23 mouse cellular contexts compared by ENCODE assay signal in the genomic region with DNA sequence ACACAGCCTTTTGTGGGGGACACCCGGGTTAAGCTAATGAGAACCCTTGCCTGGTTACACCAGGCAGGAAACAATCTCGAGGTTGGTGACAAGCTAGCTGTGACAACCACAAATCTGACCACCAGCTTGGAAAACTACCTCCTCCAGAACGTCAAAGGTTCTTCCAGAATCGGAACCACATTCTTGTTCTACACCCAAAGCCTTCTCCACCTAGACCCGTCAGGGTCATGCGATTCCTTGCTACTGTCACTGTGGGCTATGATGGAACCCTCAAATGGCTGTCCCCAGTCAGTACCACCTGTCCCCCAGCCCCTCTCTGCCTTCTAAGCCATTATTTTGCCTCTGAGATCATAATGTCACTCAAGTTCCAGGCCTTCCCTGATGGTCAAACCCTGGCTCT.
A peak's percentile ranks its signal among the peaks of the same experiment; 100 is the strongest.
DNase-seq lines count a peak whose midpoint lies in the region; ATAC-seq and TF ChIP-seq lines count a peak whose summit lies in the region.
"Had no signal": no experiment of that assay in that cellular context is flagged by ENCODE, and none has a peak within 500 bp of the region (broad histone marks: within the 10 kb centered on the region; RNA-seq: fewer than 3 reads in every experiment).

No protein-coding gene starts in this region.

- H3K4me3 ChIP-seq in intestine, embryonic 16.5 days (ENCODE audit: low read length): no peak overlapping the region
- H3K4me3 ChIP-seq in intestine, embryonic 15.5 days (replicated peaks): no peak overlapping the region
- H3K4me3 ChIP-seq in liver, adult 2 months (ENCODE audit: insufficient read depth, low read depth, low read length): no peak overlapping the region
- no peak overlapping the region for H3K4me3 ChIP-seq in liver, embryonic 12.5 days
- no peak overlapping the region for H3K4me3 ChIP-seq in intestine, postnatal 0 days (ENCODE audit: low read depth, low read length)
- H3K4me3 ChIP-seq: embryonic facial prominence, embryonic 10.5 days; embryonic facial prominence, embryonic 12.5 days; forebrain, embryonic 13.5 days; forebrain, embryonic 15.5 days had no signal

- H3K36me3 ChIP-seq in intestine, embryonic 16.5 days (ENCODE audit: control insufficient read depth, insufficient read depth, low read length): no peaks in the 10 kb centered on the region
- H3K36me3 ChIP-seq in intestine, embryonic 15.5 days: no peaks in the 10 kb centered on the region
- peaks cover 8% of the 10 kb centered on the region for H3K36me3 ChIP-seq in liver, adult 2 months (ENCODE audit: control insufficient read depth, insufficient read depth, low read length)
- H3K36me3 ChIP-seq in liver, embryonic 12.5 days: no peaks in the 10 kb centered on the region
- H3K36me3 ChIP-seq in intestine, postnatal 0 days (ENCODE audit: control insufficient read depth, insufficient read depth): peaks cover 4% of the 10 kb centered on the region; the same call in 1 of the 2 replicates
- H3K36me3 ChIP-seq: embryonic facial prominence, embryonic 10.5 days; embryonic facial prominence, embryonic 12.5 days; forebrain, embryonic 15.5 days had no signal

- no peak for TF ChIP-seq CTCF in liver, adult 2 months (IDR thresholded peaks at IDR 0.05; ENCODE audit: low read depth, low read length)
- no peak for TF ChIP-seq CTCF in intestine, postnatal 0 days (IDR thresholded peaks at IDR 0.05; ENCODE audit: low read depth)

- DNase-seq in liver, adult 2 months (ENCODE audit: extremely low read depth, low read depth, low spot score): no peak
- DNase-seq in MN1 (ENCODE audit: low spot score): no peak
- DNase-seq in ovary, adult 18-20 months (ENCODE audit: low spot score): no peak
- DNase-seq: adrenal gland, adult 8-10 months; adrenal gland, postnatal 14 days; adrenal gland, postnatal 36 days; cerebellum, adult 11-12 months; cerebellum, adult 2 months; cerebellum, adult 9-10 months; cerebellum, postnatal 10 days; cerebellum, postnatal 25 days; forebrain, postnatal 0 days had no signal

- H3K79me2 ChIP-seq in liver, adult 2 months (ENCODE audit: control insufficient read depth, insufficient read depth, low read length): peaks cover 30% of the 10 kb centered on the region; the same call in 1 of the 2 replicates

- H3K27ac ChIP-seq in intestine, embryonic 16.5 days (ENCODE audit: low read length): peak overlapping the region; percentile 28; the same call in 1 of the 2 replicates
- H3K27ac ChIP-seq in intestine, embryonic 15.5 days: no peak overlapping the region
- H3K27ac ChIP-seq in liver, adult 2 months (replicated peaks; ENCODE audit: insufficient read depth, low read depth, low read length): peak overlapping the region; percentile 89
- H3K27ac ChIP-seq in liver, embryonic 12.5 days: no peak overlapping the region
- H3K27ac ChIP-seq in intestine, postnatal 0 days (ENCODE audit: low read depth, low read length): peak overlapping the region; percentile 83
- H3K27ac ChIP-seq: embryonic facial prominence, embryonic 10.5 days; embryonic facial prominence, embryonic 12.5 days; forebrain, embryonic 13.5 days; forebrain, embryonic 15.5 days had no signal

- WGBS in intestine, embryonic 16.5 days: 87% methylated on average over 6 of the region's 6 CpGs
- WGBS in intestine, embryonic 15.5 days: 90% methylated on average over 6 of the region's 6 CpGs
- WGBS in liver, adult 2 months: 92% methylated on average over 6 of the region's 6 CpGs
- WGBS in liver, embryonic 12.5 days (ENCODE audit: insufficient replicate concordance): 58% methylated on average over 6 of the region's 6 CpGs
- WGBS in intestine, postnatal 0 days: 85% methylated on average over 6 of the region's 6 CpGs

- H3K9ac ChIP-seq in intestine, embryonic 16.5 days (ENCODE audit: low read depth, low read length): no peak overlapping the region
- no peak overlapping the region for H3K9ac ChIP-seq in intestine, embryonic 15.5 days
- H3K9ac ChIP-seq in liver, adult 2 months (ENCODE audit: low read depth, low read length): no peak overlapping the region; the same call in 1 of the 2 replicates
- no peak overlapping the region for H3K9ac ChIP-seq in liver, embryonic 12.5 days
- no peak overlapping the region for H3K9ac ChIP-seq in intestine, postnatal 0 days (ENCODE audit: low read depth, low read length)
- H3K9ac ChIP-seq: embryonic facial prominence, embryonic 12.5 days; forebrain, embryonic 13.5 days; forebrain, embryonic 15.5 days; forebrain, postnatal 0 days had no signal

- no peaks in the 10 kb centered on the region for H3K27me3 ChIP-seq in intestine, embryonic 16.5 days (replicated peaks; ENCODE audit: control insufficient read depth, insufficient read depth, low read length)
- no peaks in the 10 kb centered on the region for H3K27me3 ChIP-seq in intestine, embryonic 15.5 days (replicated peaks)
- H3K27me3 ChIP-seq in liver, adult 2 months (ENCODE audit: control insufficient read depth, insufficient read depth, low read length): no peaks in the 10 kb centered on the region
- no peaks in the 10 kb centered on the region for H3K27me3 ChIP-seq in liver, embryonic 12.5 days (replicated peaks)
- no peaks in the 10 kb centered on the region for H3K27me3 ChIP-seq in intestine, postnatal 0 days (replicated peaks; ENCODE audit: control insufficient read depth, insufficient read depth, low read length)
- H3K27me3 ChIP-seq: embryonic facial prominence, embryonic 12.5 days; forebrain, embryonic 13.5 days; forebrain, embryonic 15.5 days; Patski had no signal

- ATAC-seq in intestine, embryonic 16.5 days: no peak
- no peak for ATAC-seq in intestine, embryonic 15.5 days
- ATAC-seq in liver, embryonic 12.5 days: no peak
- peak; percentile 35; the same call in 1 of the 2 replicates for ATAC-seq in granulocyte monocyte progenitor cell, adult 5-6 weeks (replicated peaks; ENCODE audit: poor library complexity, severe bottlenecking)
- ATAC-seq in intestine, postnatal 0 days: no peak
- ATAC-seq: activated CD4-positive, CD25-positive, alpha-beta regulatory T cell, adult 4 months; forebrain, embryonic 13.5 days; forebrain, embryonic 15.5 days; forebrain, postnatal 0 days; Patski had no signal

- no peaks in the 10 kb centered on the region for H3K9me3 ChIP-seq in intestine, embryonic 16.5 days (ENCODE audit: control insufficient read depth, low read length)
- no peaks in the 10 kb centered on the region for H3K9me3 ChIP-seq in intestine, embryonic 15.5 days
- no peaks in the 10 kb centered on the region for H3K9me3 ChIP-seq in liver, embryonic 12.5 days (replicated peaks)
- H3K9me3 ChIP-seq in intestine, postnatal 0 days (ENCODE audit: control insufficient read depth): no peaks in the 10 kb centered on the region
- H3K9me3 ChIP-seq: embryonic facial prominence, embryonic 10.5 days; embryonic facial prominence, embryonic 12.5 days; forebrain, embryonic 13.5 days; forebrain, embryonic 15.5 days had no signal

- TF ChIP-seq POLR2A in liver, adult 2 months (IDR thresholded peaks at IDR 0.05; ENCODE audit: extremely low read depth, insufficient read depth, low read length): no peak

- H3K4me1 ChIP-seq in intestine, embryonic 16.5 days (ENCODE audit: control insufficient read depth, insufficient read depth, low read length): peaks cover 9% of the 10 kb centered on the region; the same call in 1 of the 2 replicates
- 0 out of 2 replicates have a peak, but pooled peaks cover 7% of the 10 kb centered on the region for H3K4me1 ChIP-seq in intestine, embryonic 15.5 days (replicated peaks)
- H3K4me1 ChIP-seq in liver, adult 2 months (ENCODE audit: control insufficient read depth, insufficient read depth, low read length): peaks cover 41% of the 10 kb centered on the region
- H3K4me1 ChIP-seq in liver, embryonic 12.5 days: no peaks in the 10 kb centered on the region
- no peaks in the 10 kb centered on the region; the same call in 1 of the 2 replicates for H3K4me1 ChIP-seq in intestine, postnatal 0 days (replicated peaks; ENCODE audit: control insufficient read depth, insufficient read depth, low read length)
- H3K4me1 ChIP-seq: embryonic facial prominence, embryonic 10.5 days; embryonic facial prominence, embryonic 12.5 days; forebrain, embryonic 13.5 days; forebrain, embryonic 15.5 days had no signal

- H3K4me2 ChIP-seq in intestine, embryonic 16.5 days (ENCODE audit: low read depth, low read length): no peak overlapping the region
- H3K4me2 ChIP-seq in intestine, embryonic 15.5 days (replicated peaks): no peak overlapping the region
- no peak overlapping the region for H3K4me2 ChIP-seq in liver, embryonic 12.5 days
- no peak overlapping the region for H3K4me2 ChIP-seq in intestine, postnatal 0 days (replicated peaks; ENCODE audit: low read depth)
- H3K4me2 ChIP-seq: embryonic facial prominence, embryonic 12.5 days; forebrain, embryonic 13.5 days; forebrain, embryonic 15.5 days had no signal

Comparison
In these comparisons a context has a peak if more than half of its experiments do, and no peak if none do; other contexts are left out.
1. H3K27ac ChIP-seq: peak in intestine, embryonic 16.5 days (single experiment), liver, adult 2 months (single experiment) and intestine, postnatal 0 days (single experiment); none in intestine, embryonic 15.5 days (single experiment) and liver, embryonic 12.5 days (single experiment).